8 mouse cellular contexts compared by ENCODE assay signal in the genomic region with DNA sequence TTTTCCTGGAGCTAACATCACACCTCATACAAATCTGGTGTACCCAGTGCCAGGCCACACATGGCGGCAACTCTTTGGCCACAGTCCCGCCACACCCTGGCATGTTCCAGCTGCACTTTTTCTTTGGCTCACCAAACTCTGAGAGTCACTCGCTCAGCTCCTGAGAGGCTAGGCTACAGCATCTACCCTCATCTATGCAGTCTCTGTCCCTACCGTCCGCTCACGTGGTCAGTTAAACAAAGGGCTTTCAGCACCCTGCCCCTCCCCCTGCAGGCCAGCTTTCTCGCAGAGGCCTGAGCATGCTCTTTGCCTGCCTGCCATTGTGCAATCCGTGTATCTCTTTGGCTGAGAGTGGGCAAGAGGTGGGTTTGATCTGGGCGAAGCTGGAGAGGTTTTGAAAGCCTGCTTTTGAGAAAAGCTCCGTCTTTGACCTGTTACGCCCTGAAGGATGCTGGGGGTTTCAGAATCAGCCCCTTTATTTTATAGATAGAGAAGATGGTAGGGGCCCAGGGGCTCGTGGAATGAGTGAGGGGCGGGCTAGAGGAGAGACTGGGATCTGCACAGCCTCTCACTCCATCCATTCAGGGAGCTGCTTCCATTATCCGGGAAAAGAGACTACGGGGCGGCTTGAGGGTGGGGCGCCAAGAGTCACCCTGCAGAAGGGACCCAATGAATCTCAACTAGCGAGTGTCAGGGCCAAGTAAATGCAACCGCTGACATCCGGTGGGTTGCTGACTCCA.
DNase-seq lines count a peak whose midpoint lies in the region; ATAC-seq lines count a peak whose summit lies in the region.

No protein-coding gene starts in this region.

- H3K4me3 ChIP-seq in hindbrain, embryonic 10.5 days, result peak overlapping the region; percentile 31

- no peaks in the 10 kb centered on the region for H3K36me3 ChIP-seq in hindbrain, embryonic 10.5 days

- H3K9me3 ChIP-seq in hindbrain, embryonic 10.5 days, result peaks cover 17% of the 10 kb centered on the region; the same call in 1 of the 2 replicates

- WGBS in hindbrain, embryonic 10.5 days, result 30% methylated on average over 20 of the region's 20 CpGs

- ATAC-seq in megakaryocyte-erythroid progenitor cell, adult 5-6 weeks (replicated peaks; ENCODE audit: low FRiP score, low TSS enrichment, poor library complexity, severe bottlenecking), result no peak

- H3K4me1 ChIP-seq in hindbrain, embryonic 10.5 days (replicated peaks), result peaks cover 45% of the 10 kb centered on the region

- H3K27me3 ChIP-seq in hindbrain, embryonic 10.5 days (ENCODE audit: insufficient read depth, poor library complexity, severe bottlenecking), result peaks cover 16% of the 10 kb centered on the region

- peak; percentile 67 for DNase-seq in ES-CJ7 (ENCODE audit: low read depth, low spot score)
- DNase-seq in cerebellum, adult 18-20 months, result peak; percentile 23 to 31
- DNase-seq in hindbrain, embryonic 10.5 days (ENCODE audit: low spot score), result peak; percentile 90
- DNase-seq in lung, postnatal 25 days (ENCODE audit: low spot score), result peak; percentile 50
- DNase-seq in yolk sac, embryonic 10.5 days (ENCODE audit: low spot score), result peak; percentile 66
- DNase-seq in heart, postnatal 4 days, result no peak
- DNase-seq in kidney, adult 18-20 months, result no peak

- peak overlapping the region; percentile 90 for H3K27ac ChIP-seq in hindbrain, embryonic 10.5 days

Comparison
In these comparisons a context has a peak if more than half of its experiments do, and no peak if none do; other contexts are left out.
1. DNase-seq: peak in ES-CJ7 (single experiment), cerebellum, adult 18-20 months (2 of 2), hindbrain, embryonic 10.5 days (single experiment), lung, postnatal 25 days (single experiment) and yolk sac, embryonic 10.5 days (single experiment); none in heart, postnatal 4 days (single experiment) and kidney, adult 18-20 months (single experiment).